Mouse (Mus musculus) neutrophil, adult 59 days (primary cell): ENCODE measurements around the gene Alkbh8. TPM values are rescaled to one million over a fixed set of nuclear protein-coding genes. Genes with fewer than 3 reads are reported as not detected.

Source experiments
- total RNA-seq, 2 experiments: library from RNA; stranded (reverse); gene quantifications; 1 replicate in 1 of 2; 2 replicates in 1 of 2; pipeline ENCODE4 v1.2.4; 2023

Gene Alkbh8
- total RNA-seq: 10 to 100 TPM; 10.9 to 14.6 TPM

DNA sequence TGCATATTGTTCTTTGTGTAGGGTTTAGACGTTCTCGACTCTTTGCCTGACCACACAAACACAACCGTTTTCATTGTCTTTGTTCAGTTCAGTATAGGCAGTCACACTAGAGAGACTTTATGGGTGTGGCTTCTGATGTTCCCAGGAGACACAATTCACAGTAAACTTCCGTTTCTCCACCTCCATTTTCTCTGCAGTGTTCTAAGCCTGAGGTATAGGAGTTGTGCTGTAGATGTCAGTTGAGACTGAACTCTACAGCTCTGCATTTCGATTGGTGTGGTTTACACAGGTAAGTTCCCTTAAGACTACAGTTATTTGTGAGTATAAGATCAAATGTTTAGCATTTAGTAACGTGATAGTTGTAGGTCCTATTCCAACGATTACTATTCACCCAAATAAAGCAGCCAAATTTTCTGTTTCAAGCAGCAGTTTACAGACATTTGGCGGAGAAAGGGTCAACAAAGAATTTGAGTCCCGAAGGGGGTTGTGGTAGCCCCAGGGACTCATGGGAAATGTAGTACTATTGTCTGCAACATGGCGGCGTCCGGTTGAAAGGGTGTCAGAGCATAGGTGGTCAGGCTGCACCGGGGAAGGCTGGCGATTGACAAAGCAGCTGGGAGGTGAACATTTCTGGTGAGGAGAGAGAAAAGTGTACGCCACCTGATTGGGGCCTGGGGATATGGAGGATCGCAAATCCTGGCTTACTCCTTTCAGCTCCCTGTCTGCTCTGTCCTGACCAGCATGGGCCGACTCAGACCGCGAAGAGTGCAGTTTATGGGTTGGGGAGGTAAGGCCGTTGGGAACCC is at the start of gene Alkbh8:
Gene Alkbh8, plus strand, starts transcription at position 179 of the 806 bp plus-strand sequence.

DNA sequence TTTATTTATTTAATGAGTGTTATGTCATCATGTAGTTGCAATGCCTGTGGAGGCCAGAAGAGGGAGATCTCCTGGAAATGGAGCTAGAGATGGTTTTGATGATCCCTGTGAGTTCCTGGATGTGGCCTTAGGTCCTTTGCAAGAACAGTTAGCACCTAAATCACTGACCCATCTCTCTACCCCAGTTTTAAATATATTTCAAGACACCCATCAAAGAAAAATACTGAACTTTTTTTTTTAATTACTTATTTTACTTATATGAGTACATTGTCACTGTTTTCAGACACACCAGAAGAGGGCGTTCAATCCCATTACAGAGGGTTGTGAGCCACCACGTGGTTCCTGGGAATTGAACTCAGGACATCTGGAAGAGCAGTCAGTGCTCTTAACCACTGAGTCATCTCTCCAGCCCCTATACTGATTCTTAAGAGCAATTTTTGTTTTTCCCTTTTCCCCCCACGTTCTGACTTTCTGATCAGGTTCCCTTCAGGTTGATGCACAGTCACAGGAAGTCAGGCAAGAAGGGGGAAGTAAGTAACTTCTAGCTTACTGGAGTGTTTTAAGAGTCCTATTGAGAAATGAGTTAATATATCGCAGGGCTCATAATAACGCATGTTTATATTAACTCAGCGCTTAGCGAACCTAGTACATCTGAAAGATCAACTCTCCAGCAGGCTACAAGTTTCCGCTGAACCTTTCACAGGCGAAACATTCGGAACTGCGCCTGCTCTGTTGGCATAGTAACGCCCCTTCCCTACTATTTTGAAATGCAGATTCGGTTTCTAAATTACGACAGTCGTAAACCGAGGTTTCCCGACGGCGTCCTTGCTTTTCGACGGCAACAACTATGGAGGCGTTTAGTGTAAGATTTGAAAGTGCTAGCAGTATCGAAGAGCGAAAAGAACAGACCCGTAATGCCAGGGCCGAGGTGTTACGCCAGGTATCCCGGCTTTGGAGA is 68.6 kb downstream of the Alkbh8 start, which contains the start of gene Cwf19l2:
Gene Cwf19l2, plus strand, starts transcription at position 342 of the 958 bp plus-strand sequence.

Other genes starting within 250 kb of the Alkbh8 start
- 10 to 100 TPM; 24.6 to 26.1 TPM for gene Cwf19l2, start 68.5 kb downstream of the Alkbh8 start, total RNA-seq
- not detected for gene Gucy1a2, start 197.6 kb downstream of the Alkbh8 start, total RNA-seq